Mouse (Mus musculus) lung, adult 2 months (tissue): ENCODE measurements around the gene Gm17604.

Experiments used
- CTCF ChIP-seq: fragments of 200-500 bp; IDR thresholded peaks from 2 replicates; pipeline ENCODE4 v1.5.1; 2011; ENCODE audit warnings: mild to moderate bottlenecking, low read length, control low read depth; ENCODE audit not compliant: insufficient read depth
- POLR2A ChIP-seq: fragments of 200-500 bp; IDR thresholded peaks from 2 replicates; pipeline ENCODE4 v1.6.1; 2011; ENCODE audit warnings: low read depth, mild to moderate bottlenecking, control low read depth, low read length, borderline replicate concordance; ENCODE audit errors: extremely low read depth

DNA sequence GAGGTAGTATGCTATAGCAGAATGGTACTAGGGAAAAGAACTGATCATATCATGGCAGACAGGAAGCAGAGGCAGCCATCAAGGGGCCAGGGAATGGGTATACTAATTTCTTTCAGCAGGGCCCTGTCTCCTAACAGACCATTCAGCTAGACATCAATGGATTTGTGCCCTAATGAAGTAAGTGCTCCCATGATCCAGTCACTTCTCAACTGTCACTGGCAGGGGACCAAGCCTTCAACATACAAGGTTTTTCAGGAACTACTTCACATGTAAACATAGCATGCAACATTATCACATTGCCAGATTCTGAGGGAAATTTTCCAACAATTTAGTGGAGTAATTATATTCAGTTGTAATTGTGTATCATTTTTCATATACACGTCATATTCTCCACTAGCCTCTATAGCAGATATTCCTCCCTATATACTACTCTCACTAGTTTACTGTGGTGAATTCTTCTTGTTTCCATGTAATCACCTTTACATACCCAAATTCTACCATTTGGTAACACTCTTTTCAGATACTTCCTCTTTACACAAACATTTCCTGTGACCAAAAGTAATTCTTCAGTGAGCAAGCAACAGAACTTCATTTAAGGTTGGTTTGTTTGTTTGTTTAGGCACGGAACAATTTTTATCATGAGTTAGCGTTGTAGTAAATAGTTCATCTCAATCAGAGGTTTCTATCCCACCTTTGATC is 38.7 kb downstream of the Gm17604 start:
- TF ChIP-seq POLR2A (no peak), CTCF (no peak)
